Mouse (Mus musculus) thymus, adult 2 months (tissue): ENCODE data around the gene Gdpd2.

Source experiments
- CTCF ChIP-seq: fragments of 200-500 bp; IDR thresholded peaks from 2 replicates; pipeline ENCODE4 v1.5.1; 2012; ENCODE audit warnings: mild to moderate bottlenecking, control low read depth, low read length, moderate library complexity, borderline replicate concordance; ENCODE audit not compliant: control insufficient read depth, poor library complexity, insufficient read depth; ENCODE audit errors: extremely low read depth
- POLR2A ChIP-seq: fragments of 200-500 bp; IDR thresholded peaks from 2 replicates; pipeline ENCODE4 v1.6.1; 2012; ENCODE audit warnings: mild to moderate bottlenecking, low read length, control low read depth, moderate library complexity; ENCODE audit not compliant: control insufficient read depth, poor library complexity, insufficient read depth; ENCODE audit errors: extremely low read depth

DNA sequence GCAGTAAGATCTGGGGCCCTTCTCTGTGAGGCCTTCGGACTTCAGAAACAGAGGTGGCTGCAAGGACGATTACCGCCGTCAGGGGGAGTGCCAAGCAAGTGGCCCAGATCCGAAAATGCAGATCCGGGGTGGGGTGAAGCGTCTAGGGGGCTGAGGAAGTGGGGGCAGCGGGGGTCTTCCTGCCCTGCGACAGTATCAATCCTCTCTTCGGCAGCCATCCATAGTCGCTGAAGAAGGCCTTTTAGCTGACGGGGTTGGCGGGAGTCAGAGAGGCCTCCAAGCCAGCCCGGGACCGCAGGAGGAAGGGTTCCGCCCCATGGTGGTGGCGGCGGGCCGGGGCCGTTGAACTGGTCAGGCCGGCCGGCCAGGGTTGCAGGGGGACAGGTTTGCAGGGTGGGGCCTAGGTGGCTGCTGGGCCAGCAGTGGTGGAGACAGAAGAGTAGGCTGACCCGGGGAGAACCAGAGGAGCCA is 44.7 kb downstream of the Gdpd2 start:
- TF ChIP-seq CTCF: peak; percentile 59; the same call in 1 of the 2 replicates
- TF ChIP-seq POLR2A: no peak
